Mouse (Mus musculus) stomach, postnatal 0 days (tissue): ENCODE measurements at regions not wholly inside any gene's neighbourhood (a gene's known extent, or its start where the extent isn't known, plus 50 kb on each side); places are given as distances from the start of the nearest gene placed in this dataset.

Experiments used
- ATAC-seq: fragments of 200-750 bp; cut with Nextera tagmentation; 2 replicates; pipeline ENCODE4 v1.8.0; 2017; ENCODE audit not compliant: low FRiP score, low TSS enrichment
- DNase-seq: peaks from one replicate; pipeline ENCODE4 v3.0.0-alpha.2; 2016; ENCODE audit warnings: low spot score
- H3K27ac ChIP-seq: fragments of 300-500 bp; sonication (generic); replicated peaks from 2 replicates; pipeline ENCODE4 v1.5.1; 2014; ENCODE audit warnings: mild to moderate bottlenecking, control low read depth
- H3K27me3 ChIP-seq: fragments of 300-500 bp; sonication (generic); 2 replicates; pipeline ENCODE4 v1.6.1; 2014; ENCODE audit warnings: low read length; ENCODE audit not compliant: control insufficient read depth, insufficient read depth
- H3K36me3 ChIP-seq: fragments of 300-500 bp; sonication (generic); 2 replicates; pipeline ENCODE4 v1.6.1; 2014; ENCODE audit warnings: low read length, mixed read lengths; ENCODE audit not compliant: control insufficient read depth, insufficient read depth
- H3K4me1 ChIP-seq: fragments of 300-500 bp; sonication (generic); replicated peaks from 2 replicates; pipeline ENCODE4 v1.6.1; 2014; ENCODE audit warnings: antibody characterized with exemption; ENCODE audit not compliant: control insufficient read depth, insufficient read depth
- H3K4me2 ChIP-seq: fragments of 300-500 bp; sonication (generic); replicated peaks from 2 replicates; pipeline ENCODE4 v1.6.1; 2014; ENCODE audit warnings: low read depth, mild to moderate bottlenecking, control low read depth, moderate library complexity
- H3K4me3 ChIP-seq: fragments of 300-500 bp; sonication (generic); 2 replicates; pipeline ENCODE4 v1.5.1; 2014; ENCODE audit warnings: low read depth, low read length, control low read depth
- H3K9ac ChIP-seq: fragments of 300-500 bp; sonication (generic); 2 replicates; pipeline ENCODE4 v1.6.1; 2014; ENCODE audit warnings: mild to moderate bottlenecking, low read length, control low read depth, mixed read lengths
- H3K9me3 ChIP-seq: fragments of 300-500 bp; sonication (generic); 2 replicates; pipeline ENCODE4 v1.6.1; 2016; ENCODE audit warnings: low read length; ENCODE audit not compliant: control insufficient read depth
- CTCF ChIP-seq: IDR thresholded peaks from 2 replicates; pipeline ENCODE4 v1.5.1; 2016; ENCODE audit warnings: antibody characterized with exemption, low read depth, mild to moderate bottlenecking, moderate library complexity
- EP300 ChIP-seq: optimal IDR thresholded peaks from 2 replicates; pipeline ENCODE3; 2016; ENCODE audit warnings: antibody characterized with exemption
- WGBS: fragments of 180-500 bp; shearing (Covaris S2); extraction: QIAGEN DNeasy Blood & Tissue Kit; methylation state at CpG from one replicate; pipeline ENCODE4 v1.1.7; 2014; 5-methylcytosine and 5-hydroxymethylcytosine counted together

GRCm38 (mm10) chr1:185958276-185958675, 158.8 kb downstream of the Lyplal1 start:
- Histone ChIP-seq H3K27ac (no peak overlapping the region), H3K27me3 (no peaks in the 10 kb centered on the region), H3K9me3 (no peaks in the 10 kb centered on the region), H3K36me3 (no peaks in the 10 kb centered on the region), H3K4me3 (no peak overlapping the region), H3K4me1 (no peaks in the 10 kb centered on the region), H3K9ac (no peak overlapping the region), H3K4me2 (no peak overlapping the region)
- 65% methylated on average over 10 of the region's 10 CpGs for WGBS
- DNase-seq: no peak
- no peak for ATAC-seq
- TF ChIP-seq EP300 (no peak), CTCF (no peak)

- H3K4me2 ChIP-seq: no peak overlapping the region
- WGBS: 75% methylated on average over 3 of the region's 3 CpGs
- ATAC-seq (no peak), DNase-seq (no peak)
- no peaks in the 10 kb centered on the region for H3K36me3 ChIP-seq
- H3K9ac ChIP-seq: no peak overlapping the region
- no peak overlapping the region for H3K4me3 ChIP-seq
- H3K27ac ChIP-seq: no peak overlapping the region
- no peaks in the 10 kb centered on the region for H3K27me3 ChIP-seq
- H3K9me3 ChIP-seq: no peaks in the 10 kb centered on the region
- no peaks in the 10 kb centered on the region for H3K4me1 ChIP-seq
- TF ChIP-seq CTCF: no peak
- no peak for TF ChIP-seq EP300
Observed at GRCm38 (mm10) chr1:185962606-185963005, 154.5 kb downstream of the Lyplal1 start.

- Histone ChIP-seq H3K4me1 (no peaks in the 10 kb centered on the region), H3K27ac (no peak overlapping the region), H3K36me3 (no peaks in the 10 kb centered on the region), H3K9ac (no peak overlapping the region), H3K9me3 (no peaks in the 10 kb centered on the region), H3K4me3 (no peak overlapping the region), H3K27me3 (no peaks in the 10 kb centered on the region), H3K4me2 (no peak overlapping the region)
- TF ChIP-seq EP300 (no peak), CTCF (no peak)
- DNase-seq (no peak), ATAC-seq (no peak)
- WGBS: 96% methylated on average over 2 of the region's 2 CpGs
Observed at GRCm38 (mm10) chr1:185963773-185964172, 153.3 kb downstream of the Lyplal1 start.

- 51% methylated on average over 6 of the region's 6 CpGs for WGBS
- Histone ChIP-seq H3K4me1 (no peaks in the 10 kb centered on the region), H3K27me3 (no peaks in the 10 kb centered on the region), H3K9me3 (no peaks in the 10 kb centered on the region), H3K27ac (no peak overlapping the region), H3K4me2 (no peak overlapping the region), H3K4me3 (no peak overlapping the region), H3K36me3 (no peaks in the 10 kb centered on the region), H3K9ac (no peak overlapping the region)
- no peak for ATAC-seq
- no peak for DNase-seq
- TF ChIP-seq CTCF (no peak), EP300 (no peak)
Observed at GRCm38 (mm10) chr1:185964426-185964825, 152.7 kb downstream of the Lyplal1 start.

GRCm38 (mm10) chr1:185967227-185967626, 149.9 kb downstream of the Lyplal1 start:
- no peak for DNase-seq
- TF ChIP-seq CTCF (no peak), EP300 (no peak)
- Histone ChIP-seq H3K4me1 (no peaks in the 10 kb centered on the region), H3K27ac (no peak overlapping the region), H3K4me2 (no peak overlapping the region), H3K36me3 (no peaks in the 10 kb centered on the region), H3K9me3 (no peaks in the 10 kb centered on the region), H3K4me3 (no peak overlapping the region), H3K27me3 (no peaks in the 10 kb centered on the region), H3K9ac (no peak overlapping the region)
- WGBS: 71% methylated on average over 4 of the region's 4 CpGs
- no peak for ATAC-seq

GRCm38 (mm10) chr1:185967816-185968215, 149.3 kb downstream of the Lyplal1 start:
- no peak for TF ChIP-seq EP300
- TF ChIP-seq CTCF: no peak
- H3K4me2 ChIP-seq: no peak overlapping the region
- no peaks in the 10 kb centered on the region for H3K9me3 ChIP-seq
- no peak overlapping the region for H3K9ac ChIP-seq
- ATAC-seq (no peak), DNase-seq (no peak)
- no peaks in the 10 kb centered on the region for H3K36me3 ChIP-seq
- no peaks in the 10 kb centered on the region for H3K27me3 ChIP-seq
- no peaks in the 10 kb centered on the region for H3K4me1 ChIP-seq
- 75% methylated on average over 6 of the region's 6 CpGs for WGBS
- no peak overlapping the region for H3K27ac ChIP-seq
- no peak overlapping the region for H3K4me3 ChIP-seq
